Mouse (Mus musculus) CH12.LX (cell line): ENCODE measurements around the gene H2-Eb2. TPM values are rescaled to one million over a fixed set of nuclear protein-coding genes. Genes with fewer than 3 reads are reported as not detected.

Experiments
- DNase-seq: peaks from one replicate; pipeline ENCODE4 v3.0.0-alpha.2; 2013; ENCODE audit errors: extremely low read depth
- H3K27ac ChIP-seq: 2 replicates; pipeline ENCODE4 v1.5.1; 2012; ENCODE audit warnings: low read depth, mild to moderate bottlenecking, control low read depth, moderate library complexity; ENCODE audit not compliant: insufficient read depth
- H3K27me3 ChIP-seq: replicated peaks from 2 replicates; pipeline ENCODE3; 2012; ENCODE audit warnings: inconsistent platforms
- H3K36me3 ChIP-seq, 2 experiments: replicated peaks in 1 of 2; 2 replicates each; pipeline versions ENCODE3 to v1.6.1; 2012; ENCODE audit warnings: inconsistent platforms in 1 of 2, low read length in 1 of 2, mild to moderate bottlenecking in 1 of 2, mixed read lengths in 1 of 2, moderate library complexity in 1 of 2; ENCODE audit not compliant: control insufficient read depth in 1 of 2, insufficient read depth in 1 of 2
- H3K4me1 ChIP-seq, 2 experiments: 2 replicates each; pipeline ENCODE4 v1.6.1; 2012; ENCODE audit warnings: inconsistent platforms in 1 of 2, moderate library complexity in 1 of 2; ENCODE audit not compliant: insufficient read depth in 2 of 2, control insufficient read depth in 1 of 2
- H3K4me2 ChIP-seq: 2 replicates; pipeline ENCODE4 v1.6.1; 2012; ENCODE audit warnings: low read depth, mild to moderate bottlenecking, control low read depth; ENCODE audit not compliant: poor library complexity, insufficient read depth, severe bottlenecking
- H3K4me3 ChIP-seq, 3 experiments: fragments of 150-350 bp in 1 of 3; sonication (generic) in 1 of 3; replicated peaks in 1 of 3; 2 replicates each; pipeline versions ENCODE3 to v1.5.1; 2011 to 2012; ENCODE audit warnings: low read depth in 2 of 3, low read length in 2 of 3, mild to moderate bottlenecking in 2 of 3, moderate library complexity in 2 of 3, control low read depth in 1 of 3, improper control_type of control experiment in 1 of 3, inconsistent platforms in 1 of 3, mixed read lengths in 1 of 3; ENCODE audit not compliant: poor library complexity in 1 of 3
- H3K79me2 ChIP-seq: replicated peaks from 2 replicates; pipeline ENCODE4 v1.6.1; 2012; ENCODE audit warnings: mild to moderate bottlenecking, moderate library complexity; ENCODE audit not compliant: control insufficient read depth, poor library complexity, insufficient read depth, severe bottlenecking; ENCODE audit errors: extremely low read depth
- H3K9ac ChIP-seq: 2 replicates; pipeline ENCODE4 v1.6.1; 2012; ENCODE audit warnings: low read depth, mild to moderate bottlenecking, control low read depth, moderate library complexity; ENCODE audit not compliant: insufficient read depth
- H3K9me3 ChIP-seq: replicated peaks from 2 replicates; pipeline ENCODE3; 2012; ENCODE audit warnings: low read length, inconsistent platforms, mixed read lengths
- BHLHE40 ChIP-seq: IDR thresholded peaks from 2 replicates; pipeline ENCODE4 v1.6.1; 2011; ENCODE audit warnings: mild to moderate bottlenecking, low read depth, low read length, improper control_type of control experiment
- CHD1 ChIP-seq: IDR thresholded peaks from 2 replicates; pipeline ENCODE4 v1.6.1; 2012; ENCODE audit warnings: low read depth, low read length, improper control_type of control experiment, inconsistent platforms
- CHD2 ChIP-seq: IDR thresholded peaks from 2 replicates; pipeline ENCODE4 v1.6.1; 2011; ENCODE audit warnings: low read length, improper control_type of control experiment
- EP300 ChIP-seq: IDR thresholded peaks from 2 replicates; pipeline ENCODE4 v1.6.1; 2011; ENCODE audit warnings: low read length, improper control_type of control experiment
- ETS1 ChIP-seq: conservative IDR thresholded peaks from 2 replicates; pipeline ENCODE4 v1.6.1; 2012; ENCODE audit warnings: low read depth, mild to moderate bottlenecking, inconsistent platforms, low read length, improper control_type of control experiment, moderate library complexity
- GABPA ChIP-seq: IDR thresholded peaks from 2 replicates; pipeline ENCODE4 v1.6.1; 2012; ENCODE audit warnings: low read depth, low read length, improper control_type of control experiment, inconsistent platforms; ENCODE audit not compliant: insufficient replicate concordance
- IRF4 ChIP-seq: IDR thresholded peaks from 2 replicates; pipeline ENCODE4 v1.6.1; 2014; ENCODE audit warnings: low read depth, mild to moderate bottlenecking, inconsistent platforms, low read length, improper control_type of control experiment
- JUND ChIP-seq: conservative IDR thresholded peaks from 2 replicates; pipeline ENCODE4 v1.6.1; 2011; ENCODE audit warnings: low read depth, low read length, improper control_type of control experiment
- KAT2A ChIP-seq: IDR thresholded peaks from 2 replicates; pipeline ENCODE4 v1.6.1; 2012; ENCODE audit warnings: low read length, improper control_type of control experiment, inconsistent platforms; ENCODE audit not compliant: insufficient replicate concordance
- MAX ChIP-seq: IDR thresholded peaks from 2 replicates; pipeline ENCODE4 v1.6.1; 2011; ENCODE audit warnings: low read length, improper control_type of control experiment
- MEF2A ChIP-seq: IDR thresholded peaks from 2 replicates; pipeline ENCODE4 v1.6.1; 2014; ENCODE audit warnings: low read depth, mild to moderate bottlenecking, inconsistent platforms, low read length, improper control_type of control experiment, borderline replicate concordance
- MXI1 ChIP-seq: IDR thresholded peaks from 2 replicates; pipeline ENCODE4 v1.6.1; 2011; ENCODE audit warnings: mild to moderate bottlenecking, low read depth, low read length, improper control_type of control experiment
- MYC ChIP-seq: IDR thresholded peaks from 2 replicates; pipeline ENCODE4 v1.6.1; 2011; ENCODE audit warnings: low read depth, mild to moderate bottlenecking, improper control_type of control experiment, low read length
- NELFE ChIP-seq: IDR thresholded peaks from 2 replicates; pipeline ENCODE4 v1.6.1; 2011; ENCODE audit warnings: low read depth, low read length, improper control_type of control experiment
- POLR2AphosphoS2 ChIP-seq: IDR thresholded peaks from 2 replicates; pipeline ENCODE4 v1.6.1; 2011; ENCODE audit warnings: low read depth, low read length, improper control_type of control experiment
- RAD21 ChIP-seq: IDR thresholded peaks from 2 replicates; pipeline ENCODE4 v1.6.1; 2011; ENCODE audit warnings: low read depth, mild to moderate bottlenecking, low read length, improper control_type of control experiment, moderate library complexity
- RCOR1 ChIP-seq: conservative IDR thresholded peaks from 2 replicates; pipeline ENCODE4 v1.6.1; 2012; ENCODE audit warnings: low read depth, mild to moderate bottlenecking, inconsistent platforms, low read length, improper control_type of control experiment
- SIN3A ChIP-seq: IDR thresholded peaks from 2 replicates; pipeline ENCODE4 v1.6.1; 2012; ENCODE audit warnings: low read length, improper control_type of control experiment, inconsistent platforms
- SMC3 ChIP-seq: IDR thresholded peaks from 2 replicates; pipeline ENCODE4 v1.6.1; 2011; ENCODE audit warnings: low read depth, low read length, improper control_type of control experiment
- TBP ChIP-seq: conservative IDR thresholded peaks from 2 replicates; pipeline ENCODE4 v1.6.1; 2011; ENCODE audit warnings: low read depth, low read length, improper control_type of control experiment
- TCF12 ChIP-seq: IDR thresholded peaks from 2 replicates; pipeline ENCODE4 v1.6.1; 2014; ENCODE audit warnings: low read depth, mild to moderate bottlenecking, inconsistent platforms, low read length, improper control_type of control experiment
- UBTF ChIP-seq: IDR thresholded peaks from 2 replicates; pipeline ENCODE4 v1.6.1; 2012; ENCODE audit warnings: low read depth, mild to moderate bottlenecking, inconsistent platforms, low read length, improper control_type of control experiment, moderate library complexity
- USF1 ChIP-seq: IDR thresholded peaks from 2 replicates; pipeline ENCODE4 v1.6.1; 2014; ENCODE audit warnings: low read depth, mild to moderate bottlenecking, inconsistent platforms, low read length, improper control_type of control experiment
- USF2 ChIP-seq: conservative IDR thresholded peaks from 2 replicates; pipeline ENCODE4 v1.6.1; 2011; ENCODE audit warnings: low read depth, low read length, improper control_type of control experiment
- ZC3H11A ChIP-seq: IDR thresholded peaks from 2 replicates; pipeline ENCODE4 v1.6.1; 2012; ENCODE audit warnings: low read depth, mild to moderate bottlenecking, inconsistent platforms, low read length, improper control_type of control experiment
- ZMIZ1 ChIP-seq: IDR thresholded peaks from 2 replicates; pipeline ENCODE4 v1.6.1; 2012; ENCODE audit warnings: low read depth, mild to moderate bottlenecking, inconsistent platforms, low read length, improper control_type of control experiment
- ZNF384 ChIP-seq: IDR thresholded peaks from 2 replicates; pipeline ENCODE4 v1.6.1; 2012; ENCODE audit warnings: low read depth, low read length, improper control_type of control experiment, inconsistent platforms
- dilution Hi-C: fragments of 300-500 bp; cut with MboI; formaldehyde crosslinking; loops from 2 replicates; pipeline ENCODE4 v1.14.3; 2020; ENCODE audit warnings: low sequenced_read_pairs; ENCODE audit not compliant: extremely low pct_unique_long_range_greater_than_20kb, extremely low pct_ligation_motif_present
- in situ Hi-C: fragments of 300-500 bp; cut with MboI; formaldehyde crosslinking; loops from 3 replicates; pipeline ENCODE4 v1.14.3; 2019; ENCODE audit warnings: low sequenced_read_pairs, low pct_ligation_motif_present, low pct_unique_long_range_greater_than_20kb, mixed read lengths
- polyA plus RNA-seq: library from polyadenylated mRNA; unstranded; fragments of >175 nt; gene quantifications from 2 replicates; pipeline ENCODE4 v1.2.1, GENCODE M21; 2012; ENCODE audit warnings: low read depth; ENCODE audit not compliant: insufficient read length
- total RNA-seq, 2 experiments: library from RNA; depleted of rRNA; stranded (reverse); fragments of 300-350 nt in 1 of 2; fragments of >200 nt in 1 of 2; gene quantifications; 2 replicates each; pipeline ENCODE4 v1.2.3; 2012 to 2014

H2-Eb2 gene
- total and polyA plus RNA-seq, 3 experiments: 5.8 to 11.4 (median 10.9) TPM

DNA sequence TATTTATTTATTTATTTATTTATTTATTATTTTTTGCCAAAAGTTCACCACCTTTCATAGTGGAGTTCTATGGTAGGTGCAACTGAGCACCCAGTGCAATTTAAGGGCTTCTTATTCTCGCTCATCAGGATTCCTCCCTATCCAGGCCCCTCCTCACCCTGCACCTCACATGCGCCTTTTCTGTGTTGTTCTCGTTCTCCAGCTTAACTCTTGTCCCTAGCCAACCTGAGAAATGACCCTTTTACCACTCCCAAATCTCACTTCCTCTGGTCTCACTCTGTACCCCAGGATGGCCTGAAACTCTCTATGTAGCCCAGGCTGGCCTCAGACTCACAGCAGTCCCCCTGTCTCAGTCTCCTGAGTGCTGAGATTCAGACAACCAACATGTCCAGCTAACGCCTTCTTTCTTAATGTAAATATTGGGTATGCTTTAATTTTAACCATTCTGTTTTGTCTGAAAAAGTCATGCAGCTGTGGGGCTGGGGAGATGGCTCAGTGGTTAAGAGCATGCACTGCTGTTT lies 23.7 kb upstream of the H2-Eb2 start:
- Histone ChIP-seq H3K9me3 (peaks cover 3% of the 10 kb centered on the region), H3K4me3 (peak overlapping the region in 2 of 3 experiments; percentile 24 to 45), H3K27ac (peak overlapping the region; percentile 85), H3K9ac (no peak overlapping the region; the same call in 1 of the 2 replicates), H3K4me2 (peak overlapping the region; percentile 30; the same call in 1 of the 2 replicates), H3K79me2 (peaks cover 5% of the 10 kb centered on the region; the same call in 1 of the 2 replicates), H3K36me3 (peaks cover 0 to 5% of the 10 kb centered on the region in 2 experiments), H3K27me3 (no peaks in the 10 kb centered on the region), H3K4me1 (peaks cover 15 to 41% of the 10 kb centered on the region in 2 experiments)
- TF ChIP-seq EP300: no peak
- no peak for TF ChIP-seq ZNF384
- no peak for TF ChIP-seq ETS1
- no peak for TF ChIP-seq BHLHE40
- TF ChIP-seq JUND: no peak
- no peak for TF ChIP-seq SMC3
- no peak for TF ChIP-seq USF2
- TF ChIP-seq RCOR1: no peak
- TF ChIP-seq SIN3A: no peak
- TF ChIP-seq TCF12: no peak
- TF ChIP-seq MXI1: no peak
- TF ChIP-seq GABPA: no peak
- TF ChIP-seq MEF2A: no peak
- no peak for TF ChIP-seq KAT2A
- TF ChIP-seq CHD2: no peak
- no peak for TF ChIP-seq UBTF
- no peak for TF ChIP-seq RAD21
- TF ChIP-seq TBP: no peak
- TF ChIP-seq NELFE: no peak
- TF ChIP-seq IRF4: no peak
- dilution Hi-C loops (no loop called here), in situ Hi-C loops (no loop called here)
- DNase-seq: no peak

DNA sequence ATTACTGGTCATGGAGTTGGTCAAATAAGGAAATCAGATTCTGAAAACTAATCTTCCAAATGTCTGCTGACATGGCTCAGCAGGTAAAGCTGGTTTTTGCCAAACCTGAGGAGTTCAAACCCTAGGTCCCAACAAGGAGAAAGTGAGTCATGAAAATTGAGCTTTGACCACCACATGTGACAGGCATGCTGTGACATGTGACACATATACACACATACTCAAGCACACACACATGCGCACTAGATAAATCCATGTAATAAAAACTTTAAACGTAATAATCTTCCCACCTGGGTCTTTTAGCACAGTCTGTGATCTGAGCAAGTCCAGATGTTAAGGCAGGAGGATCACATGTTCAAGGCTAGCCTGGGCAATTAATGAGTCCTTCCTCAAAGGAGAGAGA lies 21.7 kb upstream of the H2-Eb2 start:
- TF ChIP-seq USF1 (no peak; the same call in 1 of the 2 replicates), CHD1 (no peak), ETS1 (peak; percentile 52; the same call in 1 of the 2 replicates), BHLHE40 (peak; percentile 76), ZNF384 (no peak), POLR2AphosphoS2 (no peak), MAX (no peak), MYC (no peak), JUND (0 out of 2 replicates have a peak, but pooled peaks have one; percentile 16), NELFE (no peak), ZMIZ1 (no peak), ZC3H11A (no peak), TBP (no peak)
- Histone ChIP-seq H3K4me1 (peaks cover 12 to 36% of the 10 kb centered on the region in 2 experiments; a peak in 3 of 4 replicates), H3K27ac (peak overlapping the region; percentile 96; the same call in 1 of the 2 replicates), H3K79me2 (peaks cover 20% of the 10 kb centered on the region), H3K9ac (no peak overlapping the region), H3K4me2 (no peak overlapping the region), H3K9me3 (peaks cover 3% of the 10 kb centered on the region), H3K27me3 (no peaks in the 10 kb centered on the region), H3K36me3 (peaks cover 0 to 17% of the 10 kb centered on the region in 2 experiments), H3K4me3 (no peak overlapping the region)
- DNase-seq: peak; percentile 42
- in situ Hi-C loops (no loop called here), dilution Hi-C loops (no loop called here)
